In genomic region chrX:36226577-36226976, GRCm38 (mm10) we compare ENCODE assay signal across 9 mouse cellular contexts. TPM values are rescaled to one million over a fixed set of nuclear protein-coding genes. Genes with fewer than 3 reads are reported as not detected.
DNase-seq lines count a peak whose midpoint lies in the region; ATAC-seq and TF ChIP-seq lines count a peak whose summit lies in the region.
"Had no signal": no experiment of that assay in that cellular context is flagged by ENCODE, and none has a peak within 500 bp of the region (broad histone marks: within the 10 kb centered on the region; RNA-seq: fewer than 3 reads in every experiment).

No protein-coding gene starts in this region.

- H3K4me2 ChIP-seq in midbrain, embryonic 14.5 days (ENCODE audit: low read length): no peak overlapping the region
- H3K4me2 ChIP-seq in midbrain, embryonic 13.5 days (replicated peaks): no peak overlapping the region
- no peak overlapping the region for H3K4me2 ChIP-seq in kidney, postnatal 0 days (ENCODE audit: low read length)
- H3K4me2 ChIP-seq: neural tube, embryonic 13.5 days had no signal

- no peaks in the 10 kb centered on the region for H3K27me3 ChIP-seq in midbrain, embryonic 14.5 days (ENCODE audit: control insufficient read depth, insufficient read depth, low read length)
- no peaks in the 10 kb centered on the region for H3K27me3 ChIP-seq in midbrain, embryonic 13.5 days
- H3K27me3 ChIP-seq in kidney, postnatal 0 days (ENCODE audit: insufficient read depth, low read length): no peaks in the 10 kb centered on the region
- no peaks in the 10 kb centered on the region for H3K27me3 ChIP-seq in liver, adult 2 months (ENCODE audit: control insufficient read depth, insufficient read depth, low read length)
- H3K27me3 ChIP-seq: neural tube, embryonic 13.5 days had no signal

- WGBS in midbrain, embryonic 14.5 days: 29% methylated on average over 2 of the region's 2 CpGs
- WGBS in midbrain, embryonic 13.5 days: 38% methylated on average over 2 of the region's 2 CpGs
- WGBS in kidney, postnatal 0 days: 47% methylated on average over 2 of the region's 2 CpGs
- WGBS in liver, adult 2 months: 50% methylated on average over 2 of the region's 2 CpGs

- TF ChIP-seq POLR2A in liver, adult 2 months (IDR thresholded peaks at IDR 0.05; ENCODE audit: extremely low read depth, insufficient read depth, low read length): no peak

- no peak overlapping the region for H3K9ac ChIP-seq in midbrain, embryonic 14.5 days (replicated peaks; ENCODE audit: low read length)
- H3K9ac ChIP-seq in midbrain, embryonic 13.5 days (replicated peaks): no peak overlapping the region
- H3K9ac ChIP-seq in kidney, postnatal 0 days (ENCODE audit: low read depth, low read length): no peak overlapping the region
- no peak overlapping the region for H3K9ac ChIP-seq in liver, adult 2 months (ENCODE audit: low read depth, low read length)
- H3K9ac ChIP-seq: neural tube, embryonic 13.5 days had no signal

- H3K79me2 ChIP-seq in liver, adult 2 months (ENCODE audit: control insufficient read depth, insufficient read depth, low read length): no peaks in the 10 kb centered on the region

- H3K36me3 ChIP-seq in midbrain, embryonic 14.5 days (ENCODE audit: control insufficient read depth, insufficient read depth, low read length): no peaks in the 10 kb centered on the region
- no peaks in the 10 kb centered on the region for H3K36me3 ChIP-seq in midbrain, embryonic 13.5 days
- H3K36me3 ChIP-seq in kidney, postnatal 0 days (ENCODE audit: insufficient read depth, low read length): no peaks in the 10 kb centered on the region
- H3K36me3 ChIP-seq in liver, adult 2 months (ENCODE audit: control insufficient read depth, insufficient read depth, low read length): no peaks in the 10 kb centered on the region
- H3K36me3 ChIP-seq: neural tube, embryonic 13.5 days had no signal

- ATAC-seq in CD4-positive, CD25-positive, alpha-beta regulatory T cell, adult 4 months: no peak
- no peak for ATAC-seq in midbrain, embryonic 14.5 days (ENCODE audit: low FRiP score, low TSS enrichment)
- no peak for ATAC-seq in midbrain, embryonic 13.5 days
- ATAC-seq in kidney, postnatal 0 days (replicated peaks; ENCODE audit: low FRiP score, low read depth): no peak

- no peak overlapping the region for H3K27ac ChIP-seq in midbrain, embryonic 14.5 days (replicated peaks; ENCODE audit: low read depth, low read length)
- H3K27ac ChIP-seq in midbrain, embryonic 13.5 days: no peak overlapping the region
- no peak overlapping the region for H3K27ac ChIP-seq in kidney, postnatal 0 days
- no peak overlapping the region for H3K27ac ChIP-seq in liver, adult 2 months (replicated peaks; ENCODE audit: insufficient read depth, low read depth, low read length)
- H3K27ac ChIP-seq: neural tube, embryonic 13.5 days had no signal

- DNase-seq in CD4-positive, CD25-positive, alpha-beta regulatory T cell, adult 2 months (ENCODE audit: low read depth, low spot score): peak; percentile 54
- DNase-seq in midbrain, embryonic 14.5 days: peak; percentile 61
- peak; percentile 21 to 40 for DNase-seq in cerebellum, postnatal 4 days (ENCODE audit: low spot score in 2 of 2)
- peak; percentile 36 for DNase-seq in kidney, postnatal 0 days (ENCODE audit: low spot score)
- DNase-seq in liver, adult 2 months (ENCODE audit: extremely low read depth, low read depth, low spot score): peak; percentile 23
- DNase-seq in right cerebral cortex, postnatal 14 days: peak; percentile 36

- no peak overlapping the region for H3K4me3 ChIP-seq in midbrain, embryonic 14.5 days (replicated peaks; ENCODE audit: low read depth, low read length)
- H3K4me3 ChIP-seq in midbrain, embryonic 13.5 days (replicated peaks): no peak overlapping the region
- H3K4me3 ChIP-seq in kidney, postnatal 0 days (replicated peaks; ENCODE audit: low read depth, low read length): no peak overlapping the region
- no peak overlapping the region for H3K4me3 ChIP-seq in liver, adult 2 months (ENCODE audit: insufficient read depth, low read depth, low read length)
- H3K4me3 ChIP-seq: neural tube, embryonic 13.5 days had no signal

- no peaks in the 10 kb centered on the region for H3K9me3 ChIP-seq in midbrain, embryonic 14.5 days (ENCODE audit: control insufficient read depth, low read length)
- H3K9me3 ChIP-seq in midbrain, embryonic 13.5 days: no peaks in the 10 kb centered on the region
- no peaks in the 10 kb centered on the region for H3K9me3 ChIP-seq in kidney, postnatal 0 days (replicated peaks; ENCODE audit: low read length)
- H3K9me3 ChIP-seq: neural tube, embryonic 13.5 days had no signal

- TF ChIP-seq CTCF in kidney, postnatal 0 days (IDR thresholded peaks at IDR 0.05; ENCODE audit: low read depth): peak; percentile 78
- peak; percentile 48 for TF ChIP-seq CTCF in liver, adult 2 months (IDR thresholded peaks at IDR 0.05; ENCODE audit: low read depth, low read length)

- H3K4me1 ChIP-seq in midbrain, embryonic 14.5 days (ENCODE audit: control insufficient read depth, insufficient read depth, low read length): no peaks in the 10 kb centered on the region
- H3K4me1 ChIP-seq in midbrain, embryonic 13.5 days (replicated peaks): no peaks in the 10 kb centered on the region
- no peaks in the 10 kb centered on the region for H3K4me1 ChIP-seq in kidney, postnatal 0 days (replicated peaks; ENCODE audit: insufficient read depth, low read length)
- no peaks in the 10 kb centered on the region for H3K4me1 ChIP-seq in liver, adult 2 months (ENCODE audit: control insufficient read depth, insufficient read depth, low read length)
- H3K4me1 ChIP-seq: neural tube, embryonic 13.5 days had no signal

RNA-seq across cellular contexts. Expression of gene Zcchc12, which starts 30.9 kb away (rescaled TPM):
- 1 to 10 TPM; 1.1 to 3.9 TPM for polyA plus RNA-seq in CD4-positive, CD25-positive, alpha-beta regulatory T cell, adult 4 months (2017; shearing (Covaris generic))
- 313 and 328 TPM in 2 replicates for polyA plus RNA-seq in midbrain, embryonic 14.5 days (2014; fragmentation: Nextera tagmentation; extraction: Ambion mirVana)
- polyA plus RNA-seq in midbrain, embryonic 13.5 days (2015; fragmentation: Nextera tagmentation; extraction: Ambion mirVana): 225 and 240 TPM in 2 replicates
- polyA plus RNA-seq in kidney, postnatal 0 days (2015; fragmentation: Nextera tagmentation; extraction: Ambion mirVana): 4.2 and 5.2 TPM in 2 replicates
- not detected in 2 replicates for total RNA-seq in liver, adult 2 months (2014; rRNA removed)
- not detected in 2 replicates for polyA plus RNA-seq in liver, adult 2 months (2012; rRNA removed)

Comparison
In these comparisons a context has a peak if more than half of its experiments do, and no peak if none do; other contexts are left out.
1. RNA of gene Zcchc12, which starts 30.9 kb away (polyA plus RNA-seq): 313 to 328 TPM in midbrain, embryonic 14.5 days and 225 to 240 TPM in midbrain, embryonic 13.5 days; 4.2 to 5.2 TPM in kidney, postnatal 0 days, 1.1 to 3.9 TPM in CD4-positive, CD25-positive, alpha-beta regulatory T cell, adult 4 months and not detected in liver, adult 2 months; every median in the first group is over 10 times any median in the second.
2. Peak in every context shown above with its lines, with median percentiles within 50 percentile points of each other: DNase-seq.